Mouse (Mus musculus): Measurements from ENCODE around the gene Scgb1b27. TPM values are rescaled to one million over a fixed set of nuclear protein-coding genes. Genes with fewer than 3 reads are reported as not detected.
"Not testable (repeated sequence)": the region's sequence is repeated elsewhere in the genome, so short reads cannot be mapped to it uniquely, and the experiment has no call there.

Gene Scgb1b27
- not detected for total RNA-seq (2021)
- long read RNA-seq, experiment 1 = 0 reads
- long read RNA-seq, experiment 2 = 0 reads

DNA sequence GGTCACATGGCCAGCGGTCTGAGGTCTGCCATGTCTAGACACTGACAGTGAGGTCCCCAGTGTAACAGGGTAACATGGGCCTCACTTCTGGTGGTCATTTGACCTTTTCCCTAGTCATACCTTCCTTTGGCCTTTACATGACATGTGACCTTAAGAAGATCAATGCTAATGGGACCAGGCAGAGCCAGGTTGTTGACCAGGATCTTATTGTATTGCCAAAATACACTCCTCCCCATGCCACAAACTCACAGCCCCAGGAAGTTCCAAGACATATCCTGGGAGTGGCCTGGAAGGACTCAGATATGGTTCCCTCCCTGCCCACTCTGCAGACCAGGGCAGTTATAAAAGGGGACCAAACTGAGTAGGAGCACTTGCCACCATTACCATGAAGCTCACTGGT lies at the start of gene Scgb1b27:
Scgb1b27 (plus strand) TSS at position 301 of the 400 bp plus-strand sequence.
- DNase-seq = not testable (repeated sequence)

DNA sequence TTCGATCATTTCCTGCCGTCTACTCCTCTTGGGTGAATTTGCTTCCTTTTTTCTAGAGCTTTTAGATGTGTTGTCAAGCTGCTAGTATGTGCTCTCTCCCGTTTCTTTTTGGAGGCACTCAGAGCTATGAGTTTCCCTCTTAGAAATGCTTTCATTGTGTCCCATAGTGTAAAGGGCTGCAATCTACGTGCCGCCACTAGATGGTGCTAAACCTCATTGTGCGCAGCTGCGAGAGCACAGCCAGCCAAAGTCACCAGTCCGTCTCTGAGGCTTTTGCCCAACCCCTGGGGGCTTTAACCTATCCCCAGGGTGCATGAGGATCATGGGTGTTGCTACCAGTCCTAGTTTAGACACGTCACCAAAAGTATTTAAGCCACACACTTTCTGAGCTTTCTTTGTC lies 39.0 kb upstream of the Scgb1b27 start:
- not testable (repeated sequence) for DNase-seq

- DNase-seq = no peak
These were observed 7.4 kb upstream of the Scgb1b27 start, which contains the start of gene Scgb2b27 for GRCm38 (mm10) chr7:34013842-34014241. Gene Scgb2b27, minus strand, starts transcription at chr7:34013942.

DNA sequence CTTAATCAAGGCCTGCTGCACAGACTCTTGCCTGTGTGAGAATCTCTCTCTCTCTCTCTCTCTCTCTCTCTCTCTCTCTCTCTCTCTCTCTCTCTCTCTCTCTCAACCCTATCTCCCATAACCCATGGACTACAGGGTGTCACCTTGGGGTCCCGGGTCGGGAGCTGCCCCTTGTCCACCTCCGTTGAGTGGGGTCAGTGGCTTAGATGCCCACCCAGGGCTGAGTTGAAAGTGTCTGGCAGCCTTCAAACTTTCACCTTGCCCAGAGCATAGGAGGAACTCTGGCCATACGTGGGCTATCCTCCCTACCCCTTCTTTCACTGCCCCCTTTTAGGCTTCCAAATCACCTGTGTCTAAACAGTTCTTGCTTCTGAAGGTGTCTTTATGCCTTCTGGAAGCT lies 4.4 kb downstream of the Scgb1b27 start:
- DNase-seq = no peak

- DNase-seq = not testable (repeated sequence)
These were observed 5.9 kb downstream of the Scgb1b27 start for GRCm38 (mm10) chr7:34027202-34027601.

- DNase-seq = no peak
These were observed 8.7 kb downstream of the Scgb1b27 start for GRCm38 (mm10) chr7:34030026-34030425.

DNA sequence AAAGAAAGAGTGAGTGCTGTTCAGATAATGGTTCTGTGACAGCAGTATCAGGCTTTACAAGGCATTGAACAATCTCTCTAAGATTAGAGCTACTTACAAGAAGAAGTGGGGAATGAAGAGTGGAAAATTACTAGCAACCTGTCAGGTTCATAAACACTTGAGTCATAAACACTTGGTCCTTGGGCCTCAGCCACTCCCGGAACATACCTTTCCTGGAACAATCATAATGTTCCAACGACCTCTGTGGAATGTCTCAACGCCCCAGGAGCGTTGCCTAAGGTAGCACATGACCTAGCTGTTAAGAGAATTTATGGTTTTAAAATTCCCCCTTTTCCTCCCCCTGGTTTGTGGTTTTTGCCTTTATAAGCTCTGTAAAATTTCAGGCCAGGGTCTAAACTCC lies 13.3 kb downstream of the Scgb1b27 start:
- DNase-seq = not testable (repeated sequence)

- DNase-seq = not testable (repeated sequence)
These were observed 15.0 kb downstream of the Scgb1b27 start for GRCm38 (mm10) chr7:34036076-34036815.

DNA sequence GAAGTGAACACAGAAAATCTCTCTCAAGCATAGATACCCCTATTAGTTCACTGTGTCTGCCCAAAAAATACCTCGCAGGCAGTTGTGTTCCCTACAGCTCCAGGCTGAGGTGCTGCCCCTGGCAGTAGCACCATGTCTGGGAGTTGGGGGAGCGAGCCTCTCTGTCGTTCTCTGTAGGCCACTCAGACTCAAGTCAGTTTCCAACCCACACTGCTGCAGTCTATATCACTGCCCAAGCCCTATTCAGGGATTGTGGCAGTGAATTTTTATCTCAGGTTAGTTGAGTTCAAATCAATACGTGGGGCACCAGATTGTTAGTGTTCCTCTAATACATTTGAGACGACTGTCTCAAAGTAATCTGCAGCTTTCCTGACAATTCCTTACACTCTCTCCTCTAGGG lies 46.8 kb downstream of the Scgb1b27 start:
- DNase-seq = not testable (repeated sequence)

Other genes with a start within 250 kb of the Scgb1b27 start
- gene Scgb2b26, start 76.4 kb upstream of the Scgb1b27 start, total RNA-seq (2021) = not detected
- gene Scgb2b27, start 7.5 kb upstream of the Scgb1b27 start, total RNA-seq (2021) = not detected
- not detected for gene Scgb1b30, start 73.9 kb downstream of the Scgb1b27 start, total RNA-seq (2021)
- gene Wtip, start 111.8 kb downstream of the Scgb1b27 start, total RNA-seq (2021) = 1 to 10 TPM; 4.8 to 7.0 TPM
- gene Uba2, start 148.1 kb downstream of the Scgb1b27 start, total RNA-seq (2021) = 10 to 100 TPM; 32.4 to 36.7 TPM
- 10 to 100 TPM; 14.3 to 15.9 TPM for gene Pdcd2l, start 175.2 kb downstream of the Scgb1b27 start, total RNA-seq (2021)
- 1,000 to 10,000 TPM in 1 of 2 experiments, 100 to 1,000 TPM in 1; 948 to 1,062 TPM for gene Gpi1, start 208.9 kb downstream of the Scgb1b27 start, total RNA-seq (2021)
- gene Gm6096, start 229.6 kb downstream of the Scgb1b27 start, total RNA-seq (2021) = not detected